Mouse (Mus musculus): ENCODE results near the gene Lzic.

- no peak for TF ChIP-seq POLR2A (IDR thresholded peaks at IDR 0.05; ENCODE audit: control insufficient read depth, low read depth, low read length)
- TF ChIP-seq CTCF (IDR thresholded peaks at IDR 0.05; ENCODE audit: control insufficient read depth, insufficient read depth, insufficient replicate concordance, low read depth, low read length) = no peak
Observed at GRCm38 (mm10) chr4:149446309-149446708, 38.7 kb upstream of the Lzic start.

All from testis, adult 2 months (tissue).